Mouse (Mus musculus) myocyte (in vitro differentiated cells): ENCODE measurements around the gene Mrps33.

ENCODE experiments used
- CEBPB ChIP-seq: IDR thresholded peaks from 2 replicates; pipeline ENCODE4 v1.6.1; 2011; ENCODE audit warnings: mild to moderate bottlenecking, moderate library complexity; ENCODE audit not compliant: poor library complexity, insufficient read depth, severe bottlenecking
- E2F4 ChIP-seq: IDR thresholded peaks from one replicate; pipeline ENCODE4 v1.6.1; 2011; ENCODE audit warnings: mild to moderate bottlenecking, control low read depth, moderate library complexity; ENCODE audit not compliant: insufficient read depth
- MAX ChIP-seq: IDR thresholded peaks from one replicate; pipeline ENCODE4 v1.6.1; 2011; ENCODE audit warnings: low read depth, mild to moderate bottlenecking, control low read depth
- MYOD1 ChIP-seq, 3 experiments: IDR thresholded peaks; one replicate each; pipeline ENCODE4 v1.6.1; 2011; ENCODE audit warnings: control low read depth in 2 of 3, low read depth in 2 of 3, mild to moderate bottlenecking in 2 of 3, moderate library complexity in 1 of 3; ENCODE audit not compliant: insufficient read length in 2 of 3, control insufficient read depth in 1 of 3
- POLR2A ChIP-seq: IDR thresholded peaks from one replicate; pipeline ENCODE4 v1.6.1; 2011; ENCODE audit warnings: low read depth, mild to moderate bottlenecking, control low read depth, moderate library complexity; ENCODE audit not compliant: insufficient read length
- POLR2AphosphoS2 ChIP-seq: IDR thresholded peaks from one replicate; pipeline ENCODE4 v1.6.1; 2011; ENCODE audit warnings: low read depth, control low read depth; ENCODE audit not compliant: insufficient read length
- SRF ChIP-seq: IDR thresholded peaks from one replicate; pipeline ENCODE4 v1.6.1; 2011; ENCODE audit warnings: low read depth; ENCODE audit not compliant: control insufficient read depth, insufficient read length
- TCF12 ChIP-seq: IDR thresholded peaks from one replicate; pipeline ENCODE4 v1.6.1; 2011; ENCODE audit warnings: mild to moderate bottlenecking, control low read depth; ENCODE audit not compliant: poor library complexity, insufficient read depth, severe bottlenecking
- TCF3 ChIP-seq: IDR thresholded peaks from one replicate; pipeline ENCODE4 v1.6.1; 2011; ENCODE audit warnings: low read depth, control low read depth; ENCODE audit not compliant: insufficient read length
- USF1 ChIP-seq: IDR thresholded peaks from one replicate; pipeline ENCODE4 v1.6.1; 2011; ENCODE audit warnings: low read depth, mild to moderate bottlenecking, control low read depth, moderate library complexity

- TF ChIP-seq USF1, result no peak
- TF ChIP-seq TCF12, result no peak
- no peak for TF ChIP-seq POLR2AphosphoS2
- TF ChIP-seq POLR2A, result no peak
- TF ChIP-seq MAX, result no peak
- TF ChIP-seq SRF, result no peak
- no peak for TF ChIP-seq E2F4
- no peak for TF ChIP-seq MYOD1 (IDR thresholded peaks at IDR 0.05; ENCODE audit: control insufficient read depth in 1 of 3, insufficient read length in 2 of 3, low read depth in 2 of 3)
- no peak for TF ChIP-seq TCF3
- TF ChIP-seq CEBPB, result no peak
Measured at GRCm38 (mm10) chr6:39821241-39821640, 10.5 kb upstream of the Mrps33 start.
